Mouse (Mus musculus) erythroblast, embryonic 14.5 days (primary cell): ENCODE measurements around the gene Ankrd23.

Experiments
- GATA1 ChIP-seq: IDR thresholded peaks from 2 replicates; pipeline ENCODE4 v1.6.1; 2012; ENCODE audit warnings: low read length, inconsistent platforms, mixed read lengths
- TAL1 ChIP-seq: IDR thresholded peaks from 3 replicates; pipeline ENCODE4 v1.6.1; 2012; ENCODE audit warnings: low read length, inconsistent platforms, mixed read lengths

DNA sequence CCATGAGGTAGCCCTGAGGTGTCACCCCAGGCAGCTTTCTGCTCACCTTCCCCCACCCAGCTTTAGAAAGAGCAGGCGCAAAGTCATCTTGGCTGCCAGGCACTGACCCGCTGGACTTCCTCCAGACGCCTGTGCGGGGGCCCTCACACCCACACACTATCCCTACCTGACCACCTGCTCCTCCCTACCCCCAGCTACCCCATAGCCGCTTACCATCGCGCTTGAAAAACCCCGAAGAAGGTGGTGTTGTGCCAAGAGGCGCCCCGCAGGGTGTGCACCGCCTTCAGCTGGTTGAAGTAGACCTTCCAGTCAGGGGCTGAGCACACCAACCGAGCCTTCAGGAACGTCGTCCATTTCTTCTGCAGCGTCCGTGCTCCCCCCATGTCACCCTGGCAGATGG lies 15.8 kb upstream of the Ankrd23 start:
- TF ChIP-seq TAL1 (no peak), GATA1 (no peak)
